Mouse (Mus musculus) kidney, postnatal 14 days (tissue): ENCODE data around the gene Ncor1.
"Not testable (repeated sequence)": the region's sequence is repeated elsewhere in the genome, so short reads cannot be mapped to it uniquely, and the experiment has no call there.

Source experiments
- DNase-seq: peaks from one replicate; pipeline ENCODE4 v3.0.0; 2022; ENCODE audit warnings: mixed read lengths

The Ncor1 gene

DNA sequence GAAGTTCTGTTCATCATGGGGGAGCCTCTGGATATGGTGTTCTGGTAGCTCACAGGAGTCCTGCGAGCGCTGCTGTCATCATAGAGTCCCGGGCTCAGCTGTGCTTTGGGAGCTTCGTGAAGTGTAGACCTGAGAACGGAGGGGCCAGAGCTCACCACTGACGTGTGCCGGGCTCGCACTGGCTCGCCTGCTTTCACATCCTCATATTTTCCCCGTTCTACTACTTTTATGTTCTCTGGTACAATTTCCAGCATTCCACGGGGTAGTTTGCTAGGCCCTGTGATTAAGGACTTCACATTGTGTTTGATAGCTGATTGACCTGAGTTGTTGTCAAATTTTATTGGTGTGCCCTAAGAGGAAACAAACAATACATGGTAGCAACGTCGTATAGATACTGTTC is 115.3 kb downstream of the Ncor1 start:
- no peak for DNase-seq

DNA sequence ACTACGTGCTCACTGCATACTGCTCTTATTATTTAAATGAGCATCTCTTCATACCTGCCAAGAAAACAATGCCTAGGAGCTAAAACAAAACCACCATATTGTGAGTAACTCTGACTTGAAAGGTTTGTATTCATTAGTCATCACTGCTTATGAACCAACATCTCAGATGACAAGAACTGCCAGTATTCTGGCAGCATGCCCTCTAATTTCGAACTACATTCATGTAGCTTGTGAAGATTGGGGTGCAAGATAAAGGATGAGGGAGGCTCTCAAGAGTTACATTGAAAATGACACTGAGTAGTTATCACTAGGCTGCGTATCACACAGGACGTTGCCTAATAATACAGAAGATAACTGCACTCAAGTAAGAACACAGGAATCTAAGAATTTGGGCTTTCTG is 126.1 kb downstream of the Ncor1 start:
- DNase-seq = no peak

- peak; percentile 21 for DNase-seq
Observed at GRCm38 (mm10) chr11:62331141-62331540, 127.2 kb downstream of the Ncor1 start.

DNA sequence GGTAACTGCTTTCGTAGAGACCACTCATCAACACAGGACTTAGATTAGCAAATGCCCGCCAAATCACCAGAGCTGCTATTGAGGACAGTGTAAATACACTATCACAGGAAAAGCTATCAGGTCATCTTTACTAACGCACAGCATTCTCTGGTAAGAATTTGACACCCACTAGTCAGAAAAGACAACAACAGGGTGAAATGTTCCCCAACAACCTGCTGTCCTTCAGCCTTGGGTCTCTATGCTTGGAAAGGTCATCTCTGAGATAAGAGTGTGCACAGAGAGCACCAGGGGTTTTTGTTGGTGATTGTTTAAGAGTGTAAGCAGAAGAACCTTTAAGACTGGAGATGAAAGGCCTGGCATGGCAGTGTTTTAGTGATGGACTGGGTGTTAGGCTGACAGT is 134.7 kb downstream of the Ncor1 start:
- DNase-seq = no peak

- DNase-seq = no peak
Observed at GRCm38 (mm10) chr11:62320097-62320496, 138.2 kb downstream of the Ncor1 start.

- DNase-seq = no peak
Observed at GRCm38 (mm10) chr11:62317746-62318145, 140.6 kb downstream of the Ncor1 start.

GRCm38 (mm10) chr11:62314984-62315383 is 143.4 kb downstream of the Ncor1 start:
- no peak for DNase-seq

GRCm38 (mm10) chr11:62309296-62309695 is 149.0 kb downstream of the Ncor1 start:
- DNase-seq = no peak

GRCm38 (mm10) chr11:62305866-62306265 is 152.5 kb downstream of the Ncor1 start:
- DNase-seq = no peak

DNA sequence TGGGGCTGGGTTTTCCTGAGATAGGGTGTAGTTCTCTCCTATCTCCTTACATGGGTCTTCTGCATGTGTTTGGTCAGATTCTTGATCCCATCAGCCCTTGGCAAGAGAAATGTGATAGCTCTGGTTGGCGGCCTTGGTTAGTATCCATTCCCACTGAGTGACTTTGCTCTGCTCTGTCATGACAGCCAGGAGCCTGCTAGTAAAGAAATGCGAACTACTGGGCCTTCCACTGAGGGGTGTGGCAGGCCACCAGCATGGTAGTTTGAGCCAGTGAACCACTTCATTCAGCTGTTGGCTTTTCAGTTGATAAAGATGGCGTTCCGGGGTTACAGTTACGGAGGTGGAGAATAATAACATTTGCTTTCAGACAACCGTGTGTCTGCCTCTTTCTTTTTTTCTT is 159.5 kb downstream of the Ncor1 start:
- DNase-seq = no peak

DNA sequence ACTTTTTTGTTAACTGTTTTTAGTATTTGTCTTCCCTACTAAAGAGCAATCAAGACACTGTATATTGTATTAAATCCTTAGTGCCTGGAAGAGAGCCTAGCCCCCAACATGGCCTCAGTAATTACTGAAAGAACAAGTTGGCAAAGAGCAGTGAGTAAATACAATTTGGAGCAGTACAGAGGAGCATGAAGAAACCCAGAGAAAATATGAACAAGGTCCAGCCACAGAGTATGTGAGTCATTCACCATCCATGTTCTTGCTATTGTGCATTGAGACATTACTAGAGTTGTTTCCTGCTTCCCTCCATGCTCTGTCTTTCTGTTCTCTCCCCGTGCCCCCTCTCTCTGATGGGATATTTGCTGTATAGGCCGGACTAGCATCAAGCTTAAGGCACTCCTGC is 164.2 kb downstream of the Ncor1 start:
- DNase-seq = no peak

DNA sequence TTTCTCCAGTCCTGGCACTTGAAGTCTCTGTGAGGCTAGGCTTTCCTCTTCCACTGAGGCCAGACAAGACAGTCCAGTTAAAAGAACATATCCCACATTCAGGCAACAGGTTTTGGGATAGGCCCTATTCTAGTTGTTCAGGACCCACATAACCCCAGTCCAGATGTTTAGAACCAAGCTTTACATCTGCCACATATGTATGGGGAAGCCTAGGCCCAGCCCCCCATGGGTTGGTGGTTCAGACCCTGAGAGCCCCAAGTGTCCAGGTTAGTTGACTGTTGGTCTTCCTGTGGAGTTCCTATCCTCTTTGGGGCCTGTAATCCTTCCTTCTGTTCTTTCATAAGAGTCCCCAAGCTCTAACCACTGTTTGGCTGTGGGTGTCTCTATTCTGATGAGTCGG is 170.6 kb downstream of the Ncor1 start:
- no peak for DNase-seq

- DNase-seq = no peak
Observed at GRCm38 (mm10) chr11:62285020-62285419, 173.3 kb downstream of the Ncor1 start.

- not testable (repeated sequence) for DNase-seq
Observed at GRCm38 (mm10) chr11:62284020-62284419, 174.3 kb downstream of the Ncor1 start.

GRCm38 (mm10) chr11:62281601-62281997 is 176.7 kb downstream of the Ncor1 start:
- no peak for DNase-seq

GRCm38 (mm10) chr11:62280675-62281600 is 177.4 kb downstream of the Ncor1 start, which contains the start of the genes Zswim7 and Ttc19:
Gene Zswim7, minus strand, starts transcription at chr11:62281375.
Gene Ttc19, plus strand, starts transcription at chr11:62281473.
- peak; percentile 97 for DNase-seq

GRCm38 (mm10) chr11:62278027-62278426 is 180.3 kb downstream of the Ncor1 start:
- peak; percentile 77 for DNase-seq

DNA sequence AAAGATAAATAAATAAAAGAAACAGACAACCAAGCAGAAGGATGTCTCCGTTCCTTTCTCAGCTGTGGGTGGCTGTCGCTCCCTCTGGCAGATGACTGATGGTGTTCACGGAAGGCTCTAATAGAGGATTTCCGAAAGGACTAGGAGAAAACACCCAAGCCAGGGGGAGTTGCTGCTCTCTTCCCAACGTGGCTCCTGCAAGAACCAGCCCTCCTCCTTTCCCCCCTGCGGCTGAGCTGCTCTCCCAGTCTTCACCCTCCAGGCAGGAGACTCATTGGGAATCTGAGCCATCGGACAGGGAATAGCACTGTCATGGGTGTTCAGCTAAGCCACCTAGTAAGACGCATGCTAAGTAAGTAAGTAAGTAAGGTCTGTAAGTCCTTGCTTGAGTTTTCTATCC is 181.3 kb downstream of the Ncor1 start:
- DNase-seq = no peak

GRCm38 (mm10) chr11:62270851-62271250 is 187.5 kb downstream of the Ncor1 start:
- DNase-seq = no peak

DNA sequence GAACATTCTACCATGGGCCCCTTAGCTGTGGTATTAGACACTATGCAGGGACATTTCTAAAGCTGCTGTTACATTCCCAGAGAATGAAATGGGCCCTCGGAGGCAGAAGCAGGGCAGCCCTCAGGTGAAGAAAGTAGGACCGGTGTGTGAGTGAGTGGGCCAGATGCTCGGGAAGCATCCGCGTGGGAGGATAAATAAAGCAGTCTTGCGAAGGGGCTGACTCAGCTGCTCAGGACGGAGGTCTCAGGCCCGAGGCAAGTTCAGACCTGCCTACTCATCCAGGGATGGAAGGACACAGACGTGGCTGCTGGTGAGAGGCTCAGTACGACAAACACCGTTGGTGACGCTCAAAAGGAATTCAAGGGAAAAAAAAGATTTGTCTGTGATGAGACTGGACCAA is 189.2 kb downstream of the Ncor1 start:
- no peak for DNase-seq

- DNase-seq = no peak
Observed at GRCm38 (mm10) chr11:62268381-62268780, 190.0 kb downstream of the Ncor1 start.

GRCm38 (mm10) chr11:62266466-62267214 is 191.7 kb downstream of the Ncor1 start:
- no peak for DNase-seq
